Mouse (Mus musculus) brown adipose tissue, adult 24 weeks (tissue): Measurements from ENCODE around the gene Nrcam. TPM values are rescaled to one million over a fixed set of nuclear protein-coding genes. Genes with fewer than 3 reads are reported as not detected.
"Not testable (repeated sequence)": the region's sequence is repeated elsewhere in the genome, so short reads cannot be mapped to it uniquely, and the experiment has no call there.

Source experiments
- H3K27ac ChIP-seq: fragments of 200-500 bp; replicated peaks from 2 replicates; pipeline ENCODE4 v1.5.1; 2012; ENCODE audit warnings: low read depth, mild to moderate bottlenecking, low read length
- H3K4me1 ChIP-seq: fragments of 200-500 bp; 2 replicates; pipeline ENCODE4 v1.6.1; 2012; ENCODE audit warnings: low read length, mixed read lengths; ENCODE audit not compliant: control insufficient read depth, insufficient read depth, insufficient read length
- H3K4me3 ChIP-seq: fragments of 200-500 bp; 2 replicates; pipeline ENCODE4 v1.5.1; 2012; ENCODE audit warnings: low read depth, mild to moderate bottlenecking, low read length, moderate library complexity; ENCODE audit not compliant: insufficient read depth
- polyA plus RNA-seq: library from polyadenylated mRNA; stranded (reverse); fragments of >200 nt; gene quantifications from 2 replicates; pipeline ENCODE4 v1.2.4, GENCODE M21; 2012; ENCODE audit not compliant: missing spikeins, insufficient read depth, insufficient read length

Nrcam gene
- polyA plus RNA-seq, result 0.42 and 0.55 TPM in 2 replicates

DNA sequence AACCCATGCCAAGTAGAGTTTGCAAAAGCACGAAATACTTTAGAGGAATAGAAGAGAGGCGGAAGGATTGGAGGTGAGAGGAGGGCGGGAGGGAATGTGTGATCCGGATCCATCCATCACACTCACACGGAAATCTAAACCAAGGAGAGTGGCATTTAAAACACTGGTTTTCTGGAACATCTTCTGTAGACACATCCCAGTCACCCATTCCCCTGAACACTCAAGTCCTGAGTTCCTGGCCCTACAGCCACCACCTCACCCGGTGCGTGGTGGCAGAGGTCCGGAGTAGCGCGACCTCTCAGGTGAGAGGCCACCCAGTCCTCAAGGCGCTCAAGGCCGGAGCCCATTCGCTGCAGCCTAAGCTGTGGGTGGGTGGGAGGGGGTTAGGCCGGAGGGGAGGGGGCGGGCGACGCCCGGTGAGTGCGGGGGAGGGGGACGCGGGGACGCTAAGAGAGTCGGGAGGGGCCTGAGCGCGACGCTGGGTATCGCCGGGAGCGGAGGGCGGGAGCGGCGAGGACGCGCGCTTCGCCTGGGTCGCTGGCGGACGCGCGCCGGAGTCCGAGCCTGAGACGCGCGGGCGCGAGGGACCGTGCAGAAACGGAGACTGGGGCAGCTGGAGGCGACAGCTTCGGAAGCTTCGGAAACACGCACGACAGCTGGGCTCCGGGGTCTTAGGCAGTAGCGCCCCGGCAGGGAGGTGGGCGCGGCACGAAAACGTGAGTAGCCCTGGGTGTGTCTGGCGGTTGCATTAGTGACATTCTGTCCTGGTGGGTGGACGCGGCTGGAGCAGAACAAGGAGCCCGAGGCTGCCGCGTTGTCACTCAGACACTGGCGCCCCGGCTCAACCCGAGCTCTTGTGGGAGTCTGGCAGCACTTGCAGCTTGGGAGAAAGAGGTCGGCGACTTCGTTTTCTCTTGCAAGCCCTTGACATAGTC lies at the start of gene Nrcam:
Gene Nrcam, plus strand, starts transcription at position 505 of the 935 bp plus-strand sequence.
- peaks cover 2% of the 10 kb centered on the region; the same call in 1 of the 2 replicates for H3K4me1 ChIP-seq
- no peak within 1 kb of the TSS for H3K27ac ChIP-seq
- peak within 1 kb of the TSS; percentile 62 for H3K4me3 ChIP-seq

GRCm38 (mm10) chr12:44280147-44280546 lies 48.5 kb upstream of the Nrcam start:
- not testable (repeated sequence) for H3K27ac ChIP-seq, H3K4me1 ChIP-seq, H3K4me3 ChIP-seq

DNA sequence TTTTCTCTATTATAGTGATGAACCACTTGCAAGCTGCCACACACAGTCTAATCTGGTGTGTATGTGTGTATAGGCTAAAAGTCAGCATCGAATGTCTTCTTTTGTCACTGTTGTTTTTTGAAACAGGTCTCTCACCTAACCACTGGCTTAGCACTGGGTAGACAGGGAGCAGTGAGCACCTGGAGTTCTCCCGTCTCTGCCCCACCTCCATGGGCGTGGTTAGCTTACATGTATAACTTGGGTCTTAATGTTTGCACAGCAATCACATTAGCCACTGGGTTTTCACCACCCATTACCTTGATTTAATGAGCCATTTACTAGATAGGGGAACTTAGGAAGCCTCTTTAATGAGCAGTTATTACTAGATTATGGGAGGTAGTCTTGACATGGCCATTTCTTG lies 47.2 kb upstream of the Nrcam start:
- Histone ChIP-seq H3K4me1 (no peaks in the 10 kb centered on the region; the same call in 1 of the 2 replicates), H3K27ac (no peak overlapping the region), H3K4me3 (no peak overlapping the region)

DNA sequence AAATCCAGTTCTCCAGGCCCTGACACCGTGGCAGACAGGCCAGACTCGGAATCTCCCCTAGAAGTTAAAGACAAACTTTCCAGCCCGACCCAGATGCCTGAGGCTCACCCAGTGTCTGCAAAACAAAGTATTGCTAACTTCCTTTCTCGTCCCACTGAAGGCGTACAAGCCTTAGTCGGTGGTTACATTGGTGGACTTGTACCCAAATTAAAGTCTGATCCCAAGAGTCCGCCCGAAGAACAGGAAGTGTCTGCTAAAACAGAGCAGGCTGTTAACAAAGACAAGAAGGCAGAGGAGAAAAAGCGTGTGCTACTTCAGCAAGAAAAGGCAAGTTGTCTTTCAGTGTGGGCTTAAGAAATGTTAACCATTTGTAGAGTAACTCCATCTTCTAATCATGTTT lies 45.3 kb upstream of the Nrcam start:
- Histone ChIP-seq H3K27ac (peak overlapping the region; percentile 35; the same call in 1 of the 2 replicates), H3K4me1 (peaks cover 3% of the 10 kb centered on the region; the same call in 1 of the 2 replicates), H3K4me3 (no peak overlapping the region)

GRCm38 (mm10) chr12:44286992-44287391 lies 41.7 kb upstream of the Nrcam start:
- no peak overlapping the region for H3K4me3 ChIP-seq
- H3K27ac ChIP-seq, result no peak overlapping the region
- peaks cover 3% of the 10 kb centered on the region; the same call in 1 of the 2 replicates for H3K4me1 ChIP-seq

- Histone ChIP-seq H3K27ac (no peak overlapping the region), H3K4me3 (no peak overlapping the region), H3K4me1 (no peaks in the 10 kb centered on the region)
Measured at GRCm38 (mm10) chr12:44292281-44292680, 36.4 kb upstream of the Nrcam start.

GRCm38 (mm10) chr12:44300793-44301192 lies 27.9 kb upstream of the Nrcam start:
- H3K4me1 ChIP-seq, result no peaks in the 10 kb centered on the region
- no peak overlapping the region for H3K4me3 ChIP-seq
- H3K27ac ChIP-seq, result no peak overlapping the region

GRCm38 (mm10) chr12:44304012-44304411 lies 24.7 kb upstream of the Nrcam start:
- Histone ChIP-seq H3K4me1 (no peaks in the 10 kb centered on the region), H3K27ac (no peak overlapping the region), H3K4me3 (no peak overlapping the region)

- no peak overlapping the region for H3K4me3 ChIP-seq
- no peak overlapping the region for H3K27ac ChIP-seq
- no peaks in the 10 kb centered on the region for H3K4me1 ChIP-seq
Measured at GRCm38 (mm10) chr12:44304869-44305268, 23.8 kb upstream of the Nrcam start.

GRCm38 (mm10) chr12:44308221-44308620 lies 20.5 kb upstream of the Nrcam start:
- Histone ChIP-seq H3K27ac (no peak overlapping the region), H3K4me1 (no peaks in the 10 kb centered on the region), H3K4me3 (no peak overlapping the region)

DNA sequence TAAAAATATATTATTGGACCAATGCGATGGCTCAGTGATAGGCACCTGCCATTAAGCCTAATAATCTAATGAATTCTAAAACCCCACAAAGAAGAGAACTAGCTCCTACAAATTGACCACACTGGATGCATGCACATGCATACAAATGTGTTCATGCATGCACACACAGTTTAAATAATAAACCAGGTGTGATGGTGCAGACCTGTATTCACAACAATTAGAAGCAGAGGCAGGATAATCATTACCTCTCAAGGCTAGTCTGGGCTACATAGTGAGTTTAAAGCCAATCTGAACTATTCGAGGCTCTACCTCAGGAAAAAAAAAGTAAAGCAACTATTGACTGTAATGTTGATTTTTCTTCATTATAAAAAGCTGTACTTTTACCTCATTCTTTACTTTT lies 13.5 kb upstream of the Nrcam start:
- Histone ChIP-seq H3K27ac (no peak overlapping the region), H3K4me1 (no peaks in the 10 kb centered on the region), H3K4me3 (no peak overlapping the region)

DNA sequence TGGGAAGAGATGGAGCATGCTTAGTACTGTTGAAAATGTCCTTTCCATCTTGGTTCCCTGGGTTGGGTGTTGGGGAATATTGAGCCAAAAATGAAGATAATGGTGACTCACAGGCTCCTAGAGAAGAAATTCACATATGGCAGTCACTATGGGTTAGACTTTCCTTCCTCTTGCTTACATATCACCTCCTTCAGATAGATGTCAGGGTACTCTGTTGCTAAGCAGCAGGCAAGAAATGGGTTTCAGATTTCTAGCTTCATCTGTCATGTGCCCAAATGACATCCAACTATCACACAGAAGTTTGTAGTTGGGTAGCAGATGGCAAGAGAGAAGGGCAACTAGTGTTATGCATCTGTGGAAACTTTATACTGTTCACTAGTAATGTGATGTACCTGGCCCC lies 3.6 kb upstream of the Nrcam start:
- H3K4me1 ChIP-seq, result peaks cover 2% of the 10 kb centered on the region; the same call in 1 of the 2 replicates
- H3K4me3 ChIP-seq, result no peak overlapping the region
- H3K27ac ChIP-seq, result no peak overlapping the region

DNA sequence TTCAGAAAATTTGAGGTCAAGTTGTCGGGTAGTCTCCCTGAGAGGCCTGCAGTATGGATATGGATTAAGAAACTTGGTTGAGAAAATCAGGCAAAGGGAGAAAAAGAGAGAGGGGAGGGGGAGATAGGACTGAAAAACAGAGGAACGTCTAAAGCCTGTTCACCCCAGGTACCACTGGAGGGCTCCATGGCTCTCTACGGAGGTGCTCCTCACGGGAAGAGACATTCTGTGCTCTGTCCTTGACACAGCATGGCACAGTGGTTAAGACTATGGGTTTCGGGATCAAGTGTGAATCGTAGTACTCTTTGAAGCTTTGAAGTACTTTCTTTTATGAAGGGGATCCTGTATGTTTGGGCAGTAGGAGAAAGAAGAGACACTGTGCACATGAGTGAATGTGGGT lies 1.2 kb upstream of the Nrcam start:
- H3K4me1 ChIP-seq, result peaks cover 2% of the 10 kb centered on the region; the same call in 1 of the 2 replicates
- no peak overlapping the region for H3K4me3 ChIP-seq
- no peak overlapping the region for H3K27ac ChIP-seq

DNA sequence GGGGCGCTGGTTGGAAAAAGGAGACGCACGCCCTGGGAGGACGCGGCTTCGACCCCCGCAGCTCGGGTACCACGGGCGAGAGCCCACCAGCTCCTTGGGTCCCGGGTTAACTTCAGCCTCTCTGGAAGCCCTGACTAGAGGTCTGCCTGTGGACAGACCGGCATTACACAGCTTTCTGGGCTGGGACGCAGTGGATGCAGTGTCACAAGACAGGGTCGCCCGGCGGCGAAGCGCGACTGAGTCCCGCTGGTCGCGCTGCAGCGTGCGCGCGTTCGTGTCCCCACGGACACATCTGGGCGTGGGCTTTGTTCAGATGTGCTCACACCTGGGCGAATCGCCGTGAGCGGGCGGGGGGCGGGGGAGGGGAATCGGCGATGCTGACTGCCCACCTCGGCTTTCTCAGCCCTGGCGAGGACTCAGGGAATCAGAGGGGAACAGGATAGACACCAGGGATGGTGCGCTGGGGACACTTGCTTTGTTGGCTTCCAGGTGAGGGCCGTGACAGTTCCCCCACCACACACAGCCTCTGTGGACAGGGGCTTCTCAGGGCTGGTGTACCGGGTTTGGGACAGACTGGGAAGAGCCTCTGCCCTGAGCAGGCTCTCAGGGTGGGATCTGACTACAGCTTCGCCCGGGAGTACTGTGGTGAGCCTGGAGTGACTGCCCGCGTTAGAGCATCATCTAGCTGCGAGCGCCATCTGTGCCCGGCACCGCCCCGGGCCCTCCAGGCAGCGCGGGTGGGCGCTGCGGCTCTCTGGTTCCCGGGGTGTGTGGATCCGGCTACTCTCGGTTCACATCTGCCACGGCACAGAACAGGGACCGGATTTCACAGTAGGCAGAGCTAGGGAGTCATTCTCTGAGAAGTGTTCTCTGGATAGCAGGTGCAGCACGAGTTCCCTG lies 881 bp downstream of the Nrcam start:
- H3K4me3 ChIP-seq, result peak overlapping the region; percentile 62
- H3K4me1 ChIP-seq, result peaks cover 2% of the 10 kb centered on the region; the same call in 1 of the 2 replicates
- no peak overlapping the region for H3K27ac ChIP-seq

DNA sequence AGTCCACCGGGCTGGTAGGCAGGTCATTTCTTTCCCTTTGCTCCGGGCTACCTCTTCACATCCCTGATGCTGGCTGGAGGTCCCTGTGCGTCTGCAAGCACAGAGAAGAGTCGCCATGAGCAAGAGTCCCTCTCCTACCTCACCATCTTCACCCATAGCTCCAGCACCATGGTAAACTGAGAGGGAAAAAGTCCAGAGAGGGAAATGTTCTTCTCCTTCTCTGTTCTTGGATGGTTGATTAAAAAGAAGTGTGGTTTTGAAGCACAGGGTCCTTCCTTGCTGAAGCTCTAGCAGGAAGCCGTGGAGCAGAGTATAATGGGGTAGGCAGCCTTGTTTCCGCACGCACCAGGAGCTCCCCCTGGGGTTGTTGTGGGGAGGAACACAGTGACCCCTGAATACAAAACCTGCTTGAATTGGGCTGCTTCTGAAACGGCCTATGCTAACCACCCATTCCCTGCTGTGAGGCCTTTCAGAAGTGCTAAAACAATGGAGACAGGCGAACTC lies 1.6 kb downstream of the Nrcam start:
- Histone ChIP-seq H3K27ac (no peak overlapping the region), H3K4me1 (peaks cover 2% of the 10 kb centered on the region; the same call in 1 of the 2 replicates), H3K4me3 (peak overlapping the region; percentile 62)
